Mouse (Mus musculus): ENCODE results near the gene Kpna7. TPM values are rescaled to one million over a fixed set of nuclear protein-coding genes. Genes with fewer than 3 reads are reported as not detected.
"Not testable (repeated sequence)": the region's sequence is repeated elsewhere in the genome, so short reads cannot be mapped to it uniquely, and the experiment has no call there.

Kpna7 gene
- polyA plus RNA-seq, 1 experiment from 2014 or later: 0.08 TPM

GRCm38 (mm10) chr5:145098340-145098821 is 14.6 kb upstream of the Kpna7 start:
- ATAC-seq: no peak
- Histone ChIP-seq H3K36me3 (ENCODE audit: control insufficient read depth, insufficient read depth) (peaks cover 83% of the 10 kb centered on the region), H3K27me3 (replicated peaks; ENCODE audit: control insufficient read depth, insufficient read depth, low read length) (no peaks in the 10 kb centered on the region), H3K27ac (ENCODE audit: low read depth, low read length) (no peak overlapping the region), H3K4me3 (ENCODE audit: low read depth, low read length) (no peak overlapping the region), H3K4me1 (replicated peaks; ENCODE audit: control insufficient read depth, insufficient read depth, low read length) (no peaks in the 10 kb centered on the region), H3K9ac (ENCODE audit: low read depth, low read length) (no peak overlapping the region), H3K4me2 (replicated peaks; ENCODE audit: low read depth) (no peak overlapping the region), H3K9me3 (ENCODE audit: control insufficient read depth) (no peaks in the 10 kb centered on the region)
- no peak for TF ChIP-seq CTCF (IDR thresholded peaks at IDR 0.05; ENCODE audit: low read depth)
- 91% methylated on average over 10 of the region's 10 CpGs for WGBS

- H3K36me3 ChIP-seq (ENCODE audit: control insufficient read depth, insufficient read depth): peaks cover 88% of the 10 kb centered on the region
- H3K27ac ChIP-seq (ENCODE audit: low read depth, low read length): no peak overlapping the region
- ATAC-seq: no peak
These were observed 12.4 kb upstream of the Kpna7 start for GRCm38 (mm10) chr5:145096195-145096594.

GRCm38 (mm10) chr5:145089878-145090277 is 6.0 kb upstream of the Kpna7 start:
- Histone ChIP-seq H3K4me1 (replicated peaks; ENCODE audit: control insufficient read depth, insufficient read depth, low read length) (no peaks in the 10 kb centered on the region), H3K9me3 (ENCODE audit: control insufficient read depth) (no peaks in the 10 kb centered on the region), H3K36me3 (ENCODE audit: control insufficient read depth, insufficient read depth) (peaks cover 37% of the 10 kb centered on the region), H3K4me2 (replicated peaks; ENCODE audit: low read depth) (no peak overlapping the region), H3K27ac (ENCODE audit: low read depth, low read length) (no peak overlapping the region), H3K4me3 (ENCODE audit: low read depth, low read length) (no peak overlapping the region), H3K9ac (ENCODE audit: low read depth, low read length) (no peak overlapping the region), H3K27me3 (replicated peaks; ENCODE audit: control insufficient read depth, insufficient read depth, low read length) (no peaks in the 10 kb centered on the region)
- TF ChIP-seq CTCF (IDR thresholded peaks at IDR 0.05; ENCODE audit: low read depth): no peak
- ATAC-seq: no peak
- WGBS: 55% methylated on average over 3 of the region's 3 CpGs

More at GRCm38 (mm10) chr5:145096195-145096594, 12.4 kb upstream of the Kpna7 start:
- H3K4me3 ChIP-seq (ENCODE audit: low read depth, low read length): no peak overlapping the region
- H3K9me3 ChIP-seq (ENCODE audit: control insufficient read depth): no peaks in the 10 kb centered on the region
- no peak for TF ChIP-seq CTCF (IDR thresholded peaks at IDR 0.05; ENCODE audit: low read depth)
- no peak overlapping the region for H3K4me2 ChIP-seq (replicated peaks; ENCODE audit: low read depth)
- no peak overlapping the region for H3K9ac ChIP-seq (ENCODE audit: low read depth, low read length)
- no peaks in the 10 kb centered on the region for H3K27me3 ChIP-seq (replicated peaks; ENCODE audit: control insufficient read depth, insufficient read depth, low read length)
- WGBS: 84% methylated on average over 4 of the region's 4 CpGs
- no peaks in the 10 kb centered on the region for H3K4me1 ChIP-seq (replicated peaks; ENCODE audit: control insufficient read depth, insufficient read depth, low read length)

GRCm38 (mm10) chr5:145088186-145088585 is 4.4 kb upstream of the Kpna7 start:
- no peak overlapping the region for H3K4me2 ChIP-seq (replicated peaks; ENCODE audit: low read depth)
- no peak for ATAC-seq
- no peaks in the 10 kb centered on the region for H3K4me1 ChIP-seq (replicated peaks; ENCODE audit: control insufficient read depth, insufficient read depth, low read length)
- no peak overlapping the region for H3K4me3 ChIP-seq (ENCODE audit: low read depth, low read length)
- no peak overlapping the region for H3K27ac ChIP-seq (ENCODE audit: low read depth, low read length)
- peaks cover 21% of the 10 kb centered on the region for H3K36me3 ChIP-seq (ENCODE audit: control insufficient read depth, insufficient read depth)
- H3K9me3 ChIP-seq (ENCODE audit: control insufficient read depth): no peaks in the 10 kb centered on the region
- no peak; the same call in 1 of the 2 replicates for TF ChIP-seq CTCF (IDR thresholded peaks at IDR 0.05; ENCODE audit: low read depth)
- H3K9ac ChIP-seq (ENCODE audit: low read depth, low read length): no peak overlapping the region
- 98% methylated on average over 2 of the region's 2 CpGs for WGBS
- H3K27me3 ChIP-seq (replicated peaks; ENCODE audit: control insufficient read depth, insufficient read depth, low read length): no peaks in the 10 kb centered on the region

GRCm38 (mm10) chr5:145084822-145085221 is 992 bp upstream of the Kpna7 start:
- no peak for TF ChIP-seq CTCF (IDR thresholded peaks at IDR 0.05; ENCODE audit: low read depth)
- H3K27me3 ChIP-seq (replicated peaks; ENCODE audit: control insufficient read depth, insufficient read depth, low read length): no peaks in the 10 kb centered on the region
- 28% methylated on average over 2 of the region's 2 CpGs for WGBS
- H3K4me1 ChIP-seq (replicated peaks; ENCODE audit: control insufficient read depth, insufficient read depth, low read length): no peaks in the 10 kb centered on the region
- H3K9ac ChIP-seq (ENCODE audit: low read depth, low read length): peak overlapping the region; percentile 85; the same call in 1 of the 2 replicates
- peaks cover 5% of the 10 kb centered on the region; the same call in 1 of the 2 replicates for H3K36me3 ChIP-seq (ENCODE audit: control insufficient read depth, insufficient read depth)
- no peak overlapping the region for H3K27ac ChIP-seq (ENCODE audit: low read depth, low read length)
- H3K4me2 ChIP-seq (replicated peaks; ENCODE audit: low read depth): peak overlapping the region; percentile 84
- H3K4me3 ChIP-seq (ENCODE audit: low read depth, low read length): peak overlapping the region; percentile 84
- no peak for ATAC-seq
- H3K9me3 ChIP-seq (ENCODE audit: control insufficient read depth): no peaks in the 10 kb centered on the region

GRCm38 (mm10) chr5:145083201-145083600 is 629 bp downstream of the Kpna7 start:
- 42% methylated on average over 6 of the region's 6 CpGs for WGBS
- H3K4me1 ChIP-seq (replicated peaks; ENCODE audit: control insufficient read depth, insufficient read depth, low read length); H3K27ac ChIP-seq (ENCODE audit: low read depth, low read length); H3K9me3 ChIP-seq (ENCODE audit: control insufficient read depth); H3K27me3 ChIP-seq (replicated peaks; ENCODE audit: control insufficient read depth, insufficient read depth, low read length); H3K9ac ChIP-seq (ENCODE audit: low read depth, low read length); H3K36me3 ChIP-seq (ENCODE audit: control insufficient read depth, insufficient read depth): not testable (repeated sequence)
- H3K4me2 ChIP-seq (replicated peaks; ENCODE audit: low read depth): peak overlapping the region; percentile 84
- peak; percentile 5; the same call in 1 of the 2 replicates for ATAC-seq
- H3K4me3 ChIP-seq (ENCODE audit: low read depth, low read length): peak overlapping the region; percentile 84

Measured in intestine, postnatal 0 days (tissue).